Mouse (Mus musculus) hindbrain, embryonic 16.5 days (tissue): ENCODE results near the gene Aar2. TPM values are rescaled to one million over a fixed set of nuclear protein-coding genes. Genes with fewer than 3 reads are reported as not detected.

Source experiments
- ATAC-seq: fragments of 200-750 bp; cut with Nextera tagmentation; 2 replicates; pipeline ENCODE4 v1.8.0; 2017; ENCODE audit warnings: moderate TSS enrichment, moderate library complexity
- H3K27ac ChIP-seq: fragments of 300-500 bp; sonication (generic); 2 replicates; pipeline ENCODE4 v1.5.1; 2014; ENCODE audit warnings: low read depth, mild to moderate bottlenecking, control low read depth, low read length, moderate library complexity
- H3K27me3 ChIP-seq: fragments of 300-500 bp; sonication (generic); replicated peaks from 2 replicates; pipeline ENCODE4 v1.6.1; 2014; ENCODE audit warnings: low read length; ENCODE audit not compliant: control insufficient read depth, insufficient read depth
- H3K36me3 ChIP-seq: fragments of 300-500 bp; sonication (generic); 2 replicates; pipeline ENCODE4 v1.6.1; 2014; ENCODE audit warnings: mild to moderate bottlenecking, low read length, moderate library complexity, mixed read lengths; ENCODE audit not compliant: control insufficient read depth, insufficient read depth
- H3K4me1 ChIP-seq: fragments of 300-500 bp; sonication (generic); 2 replicates; pipeline ENCODE4 v1.6.1; 2014; ENCODE audit warnings: low read depth, low read length; ENCODE audit not compliant: control insufficient read depth, insufficient read depth
- H3K4me2 ChIP-seq: fragments of 300-500 bp; sonication (generic); 2 replicates; pipeline ENCODE4 v1.6.1; 2014; ENCODE audit warnings: mild to moderate bottlenecking, low read length, control low read depth, moderate library complexity
- H3K4me3 ChIP-seq: fragments of 300-500 bp; sonication (generic); 2 replicates; pipeline ENCODE4 v1.5.1; 2014; ENCODE audit warnings: mild to moderate bottlenecking, low read length, control low read depth, moderate library complexity
- H3K9ac ChIP-seq: fragments of 300-500 bp; sonication (generic); 2 replicates; pipeline ENCODE4 v1.6.1; 2014; ENCODE audit warnings: low read depth, mild to moderate bottlenecking, control low read depth, low read length, moderate library complexity
- H3K9me3 ChIP-seq: fragments of 300-500 bp; sonication (generic); 2 replicates; pipeline ENCODE4 v1.6.1; 2014; ENCODE audit warnings: mild to moderate bottlenecking, low read length, moderate library complexity; ENCODE audit not compliant: control insufficient read depth
- WGBS: fragments of 180-500 bp; shearing (Covaris S2); extraction: QIAGEN DNeasy Blood & Tissue Kit; methylation state at CpG from one replicate; pipeline ENCODE4 v1.1.7; 2014; 5-methylcytosine and 5-hydroxymethylcytosine counted together
- polyA plus RNA-seq: library from polyadenylated mRNA; unstranded; fragments of >200 nt; fragmentation: Nextera tagmentation; extraction: Ambion mirVana; gene quantifications from 2 replicates; pipeline ENCODE4 v1.2.1, GENCODE M21; 2015

Aar2 gene
- polyA plus RNA-seq, 1 experiment from 2014 or later, result 44.5 TPM

DNA sequence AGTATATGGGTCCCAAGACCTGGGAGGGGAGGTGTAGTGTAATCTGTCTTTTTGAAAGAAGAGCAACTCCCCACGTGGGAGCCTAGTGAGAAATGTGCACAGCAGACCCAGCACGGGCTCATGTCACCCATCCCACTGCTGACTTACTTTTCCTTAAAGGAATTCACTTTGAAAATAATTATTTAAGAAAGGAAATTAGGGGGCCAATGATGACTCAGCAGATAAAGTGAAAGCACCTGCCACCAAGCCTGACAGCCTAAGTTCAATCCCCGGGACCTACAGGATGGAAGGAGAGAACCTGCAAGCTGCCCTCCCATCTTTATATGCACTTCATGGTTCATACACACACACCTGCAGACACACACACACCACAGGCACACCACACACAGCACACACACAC, 3.6 kb upstream of the Aar2 start:
- Histone ChIP-seq H3K4me1 (peaks cover 11% of the 10 kb centered on the region), H3K9ac (no peak overlapping the region), H3K4me2 (no peak overlapping the region), H3K9me3 (no peaks in the 10 kb centered on the region), H3K4me3 (no peak overlapping the region), H3K36me3 (0 out of 2 replicates have a peak, but pooled peaks cover 3% of the 10 kb centered on the region), H3K27me3 (no peaks in the 10 kb centered on the region), H3K27ac (no peak overlapping the region)
- no peak for ATAC-seq
- 80% methylated on average over 3 of the region's 3 CpGs for WGBS

DNA sequence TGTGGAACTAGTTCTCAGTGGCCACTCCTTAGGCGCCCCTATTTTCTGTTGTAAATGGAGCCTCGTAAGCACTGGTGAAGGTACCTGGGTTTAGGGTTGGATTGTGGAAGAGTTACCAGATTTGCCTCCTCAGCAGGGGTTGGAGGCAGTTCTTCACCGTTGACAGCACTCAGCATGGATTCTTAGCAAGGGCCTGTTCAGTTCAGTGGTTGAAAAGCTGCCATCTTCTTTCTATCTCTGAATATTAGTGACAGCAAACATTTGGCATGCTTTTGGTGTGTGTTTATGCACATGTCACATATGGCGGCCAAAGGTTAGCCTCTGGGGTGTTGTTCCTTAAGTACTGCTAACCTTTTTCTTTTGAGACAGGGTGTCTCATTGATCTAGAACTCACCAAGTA, 5.0 kb downstream of the Aar2 start:
- Histone ChIP-seq H3K36me3 (peaks cover 31% of the 10 kb centered on the region), H3K9me3 (no peaks in the 10 kb centered on the region)
- WGBS, result 86% methylated on average over 4 of the region's 4 CpGs

DNA sequence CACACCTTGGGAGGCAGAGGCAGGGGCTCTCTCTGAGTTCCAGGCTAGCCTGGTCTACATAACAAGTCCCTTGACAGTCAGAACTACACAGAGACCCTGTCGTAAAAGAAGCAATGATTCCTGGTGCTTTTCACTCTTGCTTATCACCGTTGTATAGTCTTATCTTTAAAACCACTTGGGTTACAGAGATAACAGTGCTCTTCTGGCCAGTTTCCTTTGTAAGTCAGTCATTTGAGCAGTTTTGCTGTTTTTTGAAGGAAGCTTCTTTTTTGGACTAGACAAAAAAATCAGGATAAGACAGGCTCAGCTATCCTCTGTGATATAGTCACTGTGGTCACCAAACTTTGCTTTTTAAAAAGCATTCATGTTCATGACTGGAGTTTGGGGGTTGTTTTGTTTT, 14.4 kb downstream of the Aar2 start:
- Histone ChIP-seq H3K4me1 (no peaks in the 10 kb centered on the region), H3K9me3 (no peaks in the 10 kb centered on the region), H3K9ac (no peak overlapping the region), H3K4me3 (no peak overlapping the region), H3K4me2 (no peak overlapping the region), H3K27ac (no peak overlapping the region), H3K27me3 (no peaks in the 10 kb centered on the region), H3K36me3 (peaks cover 10% of the 10 kb centered on the region)
- WGBS, result 91% methylated on average over 2 of the region's 2 CpGs
- ATAC-seq, result no peak

More for the DNA sequence above, 5.0 kb downstream of the Aar2 start:
- no peak for ATAC-seq
- H3K4me2 ChIP-seq, result no peak overlapping the region
- H3K27ac ChIP-seq, result no peak overlapping the region
- H3K27me3 ChIP-seq, result no peaks in the 10 kb centered on the region
- no peak overlapping the region for H3K9ac ChIP-seq
- H3K4me1 ChIP-seq, result peaks cover 7% of the 10 kb centered on the region
- no peak overlapping the region for H3K4me3 ChIP-seq

DNA sequence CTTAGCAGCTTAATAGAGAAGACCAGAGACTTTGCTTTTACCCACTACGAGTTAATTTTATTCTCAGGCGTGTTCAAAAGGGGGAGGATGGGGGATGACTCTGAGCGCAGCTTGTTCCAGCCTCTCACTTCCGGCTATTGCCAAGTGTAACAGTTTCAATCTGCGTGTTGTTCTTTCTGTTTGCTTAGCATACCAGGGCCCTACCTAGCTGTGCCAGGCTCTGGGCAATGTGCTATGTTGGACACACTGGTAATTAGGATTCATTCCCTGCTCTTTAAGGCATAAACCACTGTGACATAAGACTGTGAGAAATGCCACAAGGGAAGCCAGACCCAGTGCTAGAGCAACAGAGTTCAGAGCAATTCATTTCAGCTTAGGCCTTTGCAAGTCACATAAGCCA, 16.2 kb downstream of the Aar2 start:
- no peak overlapping the region for H3K4me2 ChIP-seq
- no peaks in the 10 kb centered on the region for H3K27me3 ChIP-seq
- no peak overlapping the region for H3K27ac ChIP-seq
- 88% methylated on average over 5 of the region's 5 CpGs for WGBS
- H3K4me3 ChIP-seq, result no peak overlapping the region
- peaks cover 18% of the 10 kb centered on the region for H3K36me3 ChIP-seq
- ATAC-seq, result no peak
- no peaks in the 10 kb centered on the region for H3K4me1 ChIP-seq
- no peaks in the 10 kb centered on the region for H3K9me3 ChIP-seq
- H3K9ac ChIP-seq, result no peak overlapping the region

DNA sequence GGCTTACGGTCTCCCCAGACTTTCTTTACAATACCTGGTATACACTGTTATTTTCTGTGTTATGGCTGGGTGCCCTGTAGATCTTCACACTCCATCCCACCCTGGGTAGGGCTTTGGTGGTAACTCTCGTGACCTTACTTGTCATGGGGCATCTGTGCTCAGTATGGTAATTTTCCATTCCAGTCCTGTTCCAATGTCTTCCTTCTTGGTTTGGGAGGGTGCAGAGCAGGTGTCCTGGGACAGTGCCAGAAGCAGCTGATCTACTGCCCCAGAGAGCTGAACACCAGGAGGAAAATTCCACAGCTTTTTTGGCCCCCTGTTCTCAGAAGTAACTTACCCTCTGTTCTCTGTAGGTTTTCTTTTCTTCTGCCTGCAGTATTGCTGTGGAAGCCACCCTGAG, 19.1 kb downstream of the Aar2 start:
- H3K4me1 ChIP-seq, result no peaks in the 10 kb centered on the region
- no peak overlapping the region for H3K27ac ChIP-seq
- 71% methylated on average over 2 of the region's 2 CpGs for WGBS
- no peak overlapping the region for H3K4me3 ChIP-seq
- no peak for ATAC-seq
- no peak overlapping the region for H3K9ac ChIP-seq
- H3K9me3 ChIP-seq, result no peaks in the 10 kb centered on the region
- H3K36me3 ChIP-seq, result peaks cover 19% of the 10 kb centered on the region
- H3K27me3 ChIP-seq, result no peaks in the 10 kb centered on the region
- no peak overlapping the region for H3K4me2 ChIP-seq

DNA sequence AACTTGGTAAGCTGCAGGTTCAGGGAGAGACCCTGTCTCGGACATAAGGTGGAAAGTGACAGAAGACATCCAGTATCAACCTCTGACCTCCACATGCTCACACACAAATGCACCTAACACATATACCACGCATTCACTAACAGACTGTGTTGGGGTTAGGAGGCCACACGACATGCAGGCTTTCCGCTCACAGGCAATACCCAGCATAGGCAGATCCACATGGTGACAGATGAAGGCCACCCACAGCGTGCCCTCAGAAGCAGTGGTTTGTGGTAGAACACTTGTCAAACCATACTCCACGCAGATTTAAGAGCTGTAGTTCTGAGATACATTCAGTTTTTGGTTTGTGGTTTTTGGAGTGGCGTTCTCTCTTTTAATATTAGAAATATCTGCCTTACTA, 21.3 kb downstream of the Aar2 start:
- WGBS, result 91% methylated on average over 7 of the region's 7 CpGs
- no peak overlapping the region for H3K27ac ChIP-seq
- no peak for ATAC-seq
- no peak overlapping the region for H3K4me2 ChIP-seq
- H3K36me3 ChIP-seq, result peaks cover 19% of the 10 kb centered on the region
- H3K4me1 ChIP-seq, result no peaks in the 10 kb centered on the region
- no peaks in the 10 kb centered on the region for H3K27me3 ChIP-seq
- H3K9ac ChIP-seq, result no peak overlapping the region
- no peak overlapping the region for H3K4me3 ChIP-seq
- H3K9me3 ChIP-seq, result no peaks in the 10 kb centered on the region

DNA sequence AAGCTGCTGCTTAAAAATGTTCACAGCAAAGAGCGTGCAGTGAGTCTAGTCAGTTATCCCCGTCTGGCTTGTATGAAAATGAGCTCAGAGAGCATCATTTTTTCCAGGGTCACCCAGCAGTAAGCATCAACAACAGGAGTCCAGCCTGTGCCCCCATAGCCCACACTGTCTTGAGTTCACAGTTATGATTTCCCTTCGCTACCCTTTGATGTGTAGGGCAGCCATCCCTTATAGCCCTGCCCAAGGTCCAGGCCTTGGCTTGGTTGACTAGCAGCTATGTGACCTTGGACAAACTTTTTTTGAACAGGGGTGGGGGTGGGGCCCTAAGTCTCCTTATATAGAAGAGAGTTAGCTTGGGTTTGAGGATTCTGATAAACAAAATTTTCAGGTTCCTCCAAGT, 21.9 kb downstream of the Aar2 start:
- Histone ChIP-seq H3K4me1 (no peaks in the 10 kb centered on the region), H3K27ac (no peak overlapping the region), H3K4me3 (no peak overlapping the region), H3K4me2 (no peak overlapping the region), H3K9ac (no peak overlapping the region), H3K9me3 (no peaks in the 10 kb centered on the region), H3K36me3 (peaks cover 19% of the 10 kb centered on the region), H3K27me3 (no peaks in the 10 kb centered on the region)
- 81% methylated on average over 3 of the region's 3 CpGs for WGBS
- ATAC-seq, result no peak

DNA sequence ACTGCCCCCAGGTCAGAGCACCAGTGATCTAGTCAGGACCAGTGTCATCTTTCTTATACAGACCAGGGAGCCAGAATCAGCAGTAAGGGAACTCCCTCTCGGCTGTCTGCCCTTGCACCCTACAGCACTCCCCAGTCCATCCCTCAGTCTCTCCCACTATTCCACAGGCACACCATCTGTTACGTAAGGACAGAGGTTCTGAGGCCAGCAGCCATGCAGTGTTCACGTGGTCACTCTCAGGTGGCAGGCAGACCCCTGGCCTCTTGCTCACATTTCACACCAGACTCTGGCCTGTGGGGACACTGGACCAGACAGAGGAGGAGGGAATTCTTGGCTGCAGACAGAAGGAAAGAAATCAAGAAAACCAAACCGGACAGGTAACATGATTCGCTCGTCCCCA, 24.1 kb downstream of the Aar2 start:
- no peaks in the 10 kb centered on the region for H3K4me1 ChIP-seq
- no peak for ATAC-seq
- no peaks in the 10 kb centered on the region for H3K9me3 ChIP-seq
- WGBS, result 83% methylated on average over 6 of the region's 6 CpGs
- no peak overlapping the region for H3K9ac ChIP-seq
- no peaks in the 10 kb centered on the region for H3K27me3 ChIP-seq
- H3K36me3 ChIP-seq, result peaks cover 19% of the 10 kb centered on the region
- no peak overlapping the region for H3K27ac ChIP-seq
- no peak overlapping the region for H3K4me2 ChIP-seq
- no peak overlapping the region for H3K4me3 ChIP-seq

DNA sequence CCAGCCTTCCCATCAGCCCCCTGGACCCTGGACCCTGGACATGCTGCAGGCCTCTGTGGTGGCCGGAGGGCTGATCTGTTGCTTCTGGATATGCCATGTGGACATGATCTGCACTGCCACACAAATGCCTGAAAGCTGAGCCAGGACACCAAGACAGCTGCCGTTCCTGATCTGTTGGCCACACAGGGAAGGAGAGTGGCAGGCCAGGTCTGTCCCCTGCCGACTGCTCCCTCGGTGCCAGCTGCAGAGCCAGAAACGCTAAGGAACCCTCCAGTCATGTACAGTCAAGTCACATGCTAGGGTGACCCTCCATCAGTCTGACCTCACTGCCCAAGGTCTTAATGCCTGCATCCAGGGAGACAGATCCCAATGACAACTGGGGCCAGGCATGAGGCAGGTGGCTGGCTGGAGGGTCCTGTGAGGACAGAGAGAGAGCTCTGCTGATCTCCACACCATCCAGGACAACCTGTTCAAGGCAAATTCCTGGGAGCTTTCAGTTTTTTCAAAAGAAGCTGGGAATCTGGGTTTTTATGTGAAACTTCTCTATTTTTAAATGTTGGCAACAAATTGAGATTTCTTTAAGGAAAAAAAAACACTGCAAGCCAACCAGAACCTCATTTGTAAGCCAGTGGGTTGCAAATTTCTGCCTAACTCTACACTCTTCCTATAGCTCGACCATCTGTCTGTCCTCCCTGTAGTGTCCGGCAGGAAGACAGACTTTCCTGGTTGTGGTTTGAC, 29.6 kb downstream of the Aar2 start:
- Histone ChIP-seq H3K9ac (no peak overlapping the region), H3K4me3 (no peak overlapping the region), H3K27me3 (no peaks in the 10 kb centered on the region), H3K9me3 (no peaks in the 10 kb centered on the region), H3K36me3 (no peaks in the 10 kb centered on the region), H3K4me2 (no peak overlapping the region), H3K4me1 (no peaks in the 10 kb centered on the region; the same call in 1 of the 2 replicates), H3K27ac (no peak overlapping the region)
- 75% methylated on average over 7 of the region's 7 CpGs for WGBS
- ATAC-seq, result no peak
